Mouse (Mus musculus) limb, embryonic 15.5 days (tissue): Measurements from ENCODE around the gene Mdfi. TPM values are rescaled to one million over a fixed set of nuclear protein-coding genes. Genes with fewer than 3 reads are reported as not detected.
"Not testable (repeated sequence)": the region's sequence is repeated elsewhere in the genome, so short reads cannot be mapped to it uniquely, and the experiment has no call there.

Experiments used
- ATAC-seq: fragments of 200-750 bp; cut with Nextera tagmentation; 2 replicates; pipeline ENCODE4 v1.8.0; 2017; ENCODE audit warnings: low read depth, moderate TSS enrichment; ENCODE audit not compliant: insufficient number of reproducible peaks, low FRiP score, low TSS enrichment
- H3K27ac ChIP-seq: fragments of 300-500 bp; sonication (generic); 2 replicates; pipeline ENCODE4 v1.5.1; 2015; ENCODE audit warnings: moderate library complexity, mild to moderate bottlenecking, inconsistent platforms
- H3K27me3 ChIP-seq: fragments of 300-500 bp; sonication (generic); 2 replicates; pipeline ENCODE4 v1.6.1; 2015; ENCODE audit warnings: inconsistent platforms
- H3K36me3 ChIP-seq: fragments of 300-500 bp; sonication (generic); 2 replicates; pipeline ENCODE4 v1.6.1; 2015; ENCODE audit warnings: inconsistent platforms
- H3K4me1 ChIP-seq: fragments of 300-500 bp; sonication (generic); 2 replicates; pipeline ENCODE4 v1.6.1; 2015; ENCODE audit warnings: inconsistent platforms
- H3K4me2 ChIP-seq: fragments of 300-500 bp; sonication (generic); 2 replicates; pipeline ENCODE4 v1.6.1; 2015; ENCODE audit warnings: mild to moderate bottlenecking, inconsistent platforms
- H3K4me3 ChIP-seq: fragments of 300-500 bp; sonication (generic); 2 replicates; pipeline ENCODE4 v1.5.1; 2015; ENCODE audit warnings: mild to moderate bottlenecking, inconsistent platforms
- H3K9ac ChIP-seq: fragments of 300-500 bp; sonication (generic); 2 replicates; pipeline ENCODE4 v1.6.1; 2015; ENCODE audit warnings: inconsistent platforms
- H3K9me3 ChIP-seq: fragments of 300-500 bp; sonication (generic); 2 replicates; pipeline ENCODE4 v1.6.1; 2016; ENCODE audit warnings: inconsistent platforms
- WGBS: fragments of 180-500 bp; shearing (Covaris S2); methylation state at CpG from one replicate; pipeline ENCODE4 v1.1.7; 2015; 5-methylcytosine and 5-hydroxymethylcytosine counted together
- polyA plus RNA-seq: library from polyadenylated mRNA; unstranded; fragments of >200 nt; fragmentation: Nextera tagmentation; extraction: Ambion mirVana; gene quantifications from 2 replicates; pipeline ENCODE4 v1.2.1, GENCODE M21; 2015

Mdfi gene
- polyA plus RNA-seq, 1 experiment from 2014 or later, result 18.2 TPM

GRCm38 (mm10) chr17:47864496-47864895 lies 30.0 kb upstream of the Mdfi start:
- Histone ChIP-seq H3K4me2 (peak overlapping the region; percentile 36), H3K27me3 (no peaks in the 10 kb centered on the region), H3K36me3 (peaks cover 26% of the 10 kb centered on the region), H3K4me3 (no peak overlapping the region), H3K4me1 (peaks cover 25% of the 10 kb centered on the region), H3K9me3 (no peaks in the 10 kb centered on the region), H3K27ac (peak overlapping the region; percentile 48; the same call in 1 of the 2 replicates), H3K9ac (no peak overlapping the region)
- peak; percentile 69 for ATAC-seq
- WGBS, result 2% methylated on average over 17 of the region's 17 CpGs

- Histone ChIP-seq H3K36me3 (peaks cover 16% of the 10 kb centered on the region), H3K27ac (peak overlapping the region; percentile 73), H3K9me3 (no peaks in the 10 kb centered on the region), H3K27me3 (no peaks in the 10 kb centered on the region), H3K4me2 (no peak overlapping the region), H3K9ac (no peak overlapping the region), H3K4me1 (peaks cover 24% of the 10 kb centered on the region), H3K4me3 (no peak overlapping the region)
- 24% methylated on average over 11 of the region's 11 CpGs for WGBS
- ATAC-seq, result 0 out of 2 replicates have a peak, but pooled peaks have one; percentile 8
Measured at GRCm38 (mm10) chr17:47863437-47863836, 28.9 kb upstream of the Mdfi start.

- Histone ChIP-seq H3K27ac (peak overlapping the region; percentile 73), H3K9me3 (no peaks in the 10 kb centered on the region), H3K4me2 (no peak overlapping the region), H3K36me3 (peaks cover 11% of the 10 kb centered on the region), H3K9ac (no peak overlapping the region), H3K27me3 (no peaks in the 10 kb centered on the region), H3K4me1 (peaks cover 24% of the 10 kb centered on the region), H3K4me3 (no peak overlapping the region)
- WGBS, result 43% methylated on average over 4 of the region's 4 CpGs
- ATAC-seq, result no peak
Measured at GRCm38 (mm10) chr17:47863023-47863422, 28.5 kb upstream of the Mdfi start.

- Histone ChIP-seq H3K27me3 (no peaks in the 10 kb centered on the region), H3K36me3 (no peaks in the 10 kb centered on the region), H3K9me3 (no peaks in the 10 kb centered on the region), H3K4me1 (peaks cover 17% of the 10 kb centered on the region), H3K9ac (no peak overlapping the region), H3K27ac (no peak overlapping the region), H3K4me2 (no peak overlapping the region), H3K4me3 (no peak overlapping the region)
- ATAC-seq, result no peak
- 75% methylated on average over 4 of the region's 4 CpGs for WGBS
Measured at GRCm38 (mm10) chr17:47855544-47855943, 21.1 kb upstream of the Mdfi start.

GRCm38 (mm10) chr17:47854908-47855307 lies 20.4 kb upstream of the Mdfi start:
- Histone ChIP-seq H3K4me2 (no peak overlapping the region), H3K4me1 (peaks cover 14% of the 10 kb centered on the region), H3K9me3 (no peaks in the 10 kb centered on the region), H3K27ac (no peak overlapping the region), H3K9ac (no peak overlapping the region), H3K36me3 (no peaks in the 10 kb centered on the region), H3K4me3 (no peak overlapping the region), H3K27me3 (no peaks in the 10 kb centered on the region)
- ATAC-seq, result no peak
- 75% methylated on average over 8 of the region's 8 CpGs for WGBS

- Histone ChIP-seq H3K4me1 (peaks cover 14% of the 10 kb centered on the region), H3K9me3 (no peaks in the 10 kb centered on the region), H3K4me3 (no peak overlapping the region), H3K4me2 (no peak overlapping the region), H3K27me3 (no peaks in the 10 kb centered on the region), H3K27ac (no peak overlapping the region), H3K36me3 (no peaks in the 10 kb centered on the region), H3K9ac (no peak overlapping the region)
- WGBS, result 73% methylated on average over 4 of the region's 4 CpGs
- ATAC-seq, result no peak
Measured at GRCm38 (mm10) chr17:47853760-47854159, 19.3 kb upstream of the Mdfi start.

- WGBS, result 93% methylated on average over 3 of the region's 4 CpGs
- Histone ChIP-seq H3K36me3 (no peaks in the 10 kb centered on the region), H3K4me3 (no peak overlapping the region), H3K4me1 (peaks cover 14% of the 10 kb centered on the region), H3K9ac (no peak overlapping the region), H3K27me3 (no peaks in the 10 kb centered on the region), H3K9me3 (no peaks in the 10 kb centered on the region), H3K27ac (no peak overlapping the region), H3K4me2 (no peak overlapping the region)
- no peak for ATAC-seq
Measured at GRCm38 (mm10) chr17:47853336-47853735, 18.8 kb upstream of the Mdfi start.

GRCm38 (mm10) chr17:47851798-47852360 lies 17.4 kb upstream of the Mdfi start:
- not testable (repeated sequence) for H3K27me3 ChIP-seq, H3K9ac ChIP-seq, H3K9me3 ChIP-seq, ATAC-seq, H3K27ac ChIP-seq, H3K36me3 ChIP-seq
- peak overlapping the region; percentile 46 for H3K4me2 ChIP-seq
- H3K4me3 ChIP-seq, result peak overlapping the region; percentile 27
- 6% methylated on average over 22 of the region's 22 CpGs for WGBS
- H3K4me1 ChIP-seq, result peaks cover 14% of the 10 kb centered on the region

GRCm38 (mm10) chr17:47850639-47851314 lies 16.3 kb upstream of the Mdfi start:
- Histone ChIP-seq H3K27ac (no peak overlapping the region), H3K9me3 (no peaks in the 10 kb centered on the region), H3K9ac (no peak overlapping the region), H3K4me2 (no peak overlapping the region), H3K4me3 (no peak overlapping the region), H3K4me1 (peaks cover 14% of the 10 kb centered on the region), H3K27me3 (no peaks in the 10 kb centered on the region), H3K36me3 (no peaks in the 10 kb centered on the region)
- WGBS, result 68% methylated on average over 7 of the region's 7 CpGs
- ATAC-seq, result no peak

GRCm38 (mm10) chr17:47850035-47850434 lies 15.5 kb upstream of the Mdfi start:
- H3K4me2 ChIP-seq, result no peak overlapping the region
- no peaks in the 10 kb centered on the region for H3K36me3 ChIP-seq
- H3K9ac ChIP-seq, result no peak overlapping the region
- no peak for ATAC-seq
- no peak overlapping the region for H3K4me3 ChIP-seq
- 81% methylated on average over 3 of the region's 3 CpGs for WGBS
- no peaks in the 10 kb centered on the region for H3K9me3 ChIP-seq
- no peak overlapping the region for H3K27ac ChIP-seq
- H3K27me3 ChIP-seq, result no peaks in the 10 kb centered on the region
- H3K4me1 ChIP-seq, result peaks cover 14% of the 10 kb centered on the region

- Histone ChIP-seq H3K4me1 (peaks cover 14% of the 10 kb centered on the region), H3K27me3 (no peaks in the 10 kb centered on the region), H3K4me2 (no peak overlapping the region), H3K36me3 (no peaks in the 10 kb centered on the region), H3K27ac (no peak overlapping the region), H3K9me3 (no peaks in the 10 kb centered on the region), H3K4me3 (no peak overlapping the region), H3K9ac (no peak overlapping the region)
- ATAC-seq, result no peak
- 76% methylated on average over 6 of the region's 6 CpGs for WGBS
Measured at GRCm38 (mm10) chr17:47847985-47848384, 13.5 kb upstream of the Mdfi start.

GRCm38 (mm10) chr17:47845609-47846008 lies 11.1 kb upstream of the Mdfi start:
- Histone ChIP-seq H3K27ac (no peak overlapping the region), H3K9ac (no peak overlapping the region), H3K4me1 (peaks cover 7% of the 10 kb centered on the region; the same call in 1 of the 2 replicates), H3K4me3 (no peak overlapping the region), H3K27me3 (no peaks in the 10 kb centered on the region), H3K36me3 (no peaks in the 10 kb centered on the region), H3K4me2 (no peak overlapping the region), H3K9me3 (no peaks in the 10 kb centered on the region)
- WGBS, result 70% methylated on average over 11 of the region's 11 CpGs
- no peak for ATAC-seq
